Mouse (Mus musculus): ENCODE data around the gene Ceacam19. TPM values are rescaled to one million over a fixed set of nuclear protein-coding genes. Genes with fewer than 3 reads are reported as not detected.

Gene Ceacam19
- polyA plus RNA-seq, 1 experiment from 2014 or later, result not detected

GRCm38 (mm10) chr7:19867751-19868399 lies 19.9 kb downstream of the Ceacam19 start:
- Histone ChIP-seq H3K27ac (ENCODE audit: low read depth, low read length) (no peak overlapping the region), H3K4me3 (ENCODE audit: low read length) (no peak overlapping the region), H3K4me2 (replicated peaks; ENCODE audit: low read depth, low read length) (no peak overlapping the region), H3K4me1 (ENCODE audit: control insufficient read depth, insufficient read depth, low read length) (no peaks in the 10 kb centered on the region), H3K9ac (ENCODE audit: low read depth, low read length) (no peak overlapping the region), H3K36me3 (ENCODE audit: control insufficient read depth, insufficient read depth, low read length) (no peaks in the 10 kb centered on the region), H3K9me3 (ENCODE audit: control insufficient read depth, low read length) (no peaks in the 10 kb centered on the region), H3K27me3 (ENCODE audit: control insufficient read depth, insufficient read depth, low read length) (no peaks in the 10 kb centered on the region)
- WGBS, result 89% methylated on average over 16 of the region's 16 CpGs
- ATAC-seq (ENCODE audit: low FRiP score, low TSS enrichment), result no peak

GRCm38 (mm10) chr7:19866490-19866889 lies 21.3 kb downstream of the Ceacam19 start:
- no peaks in the 10 kb centered on the region for H3K4me1 ChIP-seq (ENCODE audit: control insufficient read depth, insufficient read depth, low read length)

GRCm38 (mm10) chr7:19865246-19866036 lies 22.3 kb downstream of the Ceacam19 start:
- no peak overlapping the region for H3K9ac ChIP-seq (ENCODE audit: low read depth, low read length)
- H3K9me3 ChIP-seq (ENCODE audit: control insufficient read depth, low read length), result no peaks in the 10 kb centered on the region
- H3K4me3 ChIP-seq (ENCODE audit: low read length), result no peak overlapping the region
- no peaks in the 10 kb centered on the region for H3K27me3 ChIP-seq (ENCODE audit: control insufficient read depth, insufficient read depth, low read length)
- no peak overlapping the region for H3K4me2 ChIP-seq (replicated peaks; ENCODE audit: low read depth, low read length)
- 80% methylated on average over 8 of the region's 8 CpGs for WGBS
- ATAC-seq (ENCODE audit: low FRiP score, low TSS enrichment), result no peak
- no peaks in the 10 kb centered on the region for H3K36me3 ChIP-seq (ENCODE audit: control insufficient read depth, insufficient read depth, low read length)
- H3K27ac ChIP-seq (ENCODE audit: low read depth, low read length), result no peak overlapping the region
- H3K4me1 ChIP-seq (ENCODE audit: control insufficient read depth, insufficient read depth, low read length), result no peaks in the 10 kb centered on the region

More at GRCm38 (mm10) chr7:19866490-19866889, 21.3 kb downstream of the Ceacam19 start:
- WGBS, result 61% methylated on average over 6 of the region's 6 CpGs
- ATAC-seq (ENCODE audit: low FRiP score, low TSS enrichment), result no peak
- no peak overlapping the region for H3K9ac ChIP-seq (ENCODE audit: low read depth, low read length)
- H3K4me3 ChIP-seq (ENCODE audit: low read length), result no peak overlapping the region
- H3K36me3 ChIP-seq (ENCODE audit: control insufficient read depth, insufficient read depth, low read length), result no peaks in the 10 kb centered on the region
- H3K27me3 ChIP-seq (ENCODE audit: control insufficient read depth, insufficient read depth, low read length), result no peaks in the 10 kb centered on the region
- H3K4me2 ChIP-seq (replicated peaks; ENCODE audit: low read depth, low read length), result no peak overlapping the region
- no peaks in the 10 kb centered on the region for H3K9me3 ChIP-seq (ENCODE audit: control insufficient read depth, low read length)
- H3K27ac ChIP-seq (ENCODE audit: low read depth, low read length), result no peak overlapping the region

GRCm38 (mm10) chr7:19864241-19864640 lies 23.5 kb downstream of the Ceacam19 start:
- Histone ChIP-seq H3K27me3 (ENCODE audit: control insufficient read depth, insufficient read depth, low read length) (no peaks in the 10 kb centered on the region), H3K9me3 (ENCODE audit: control insufficient read depth, low read length) (no peaks in the 10 kb centered on the region), H3K36me3 (ENCODE audit: control insufficient read depth, insufficient read depth, low read length) (no peaks in the 10 kb centered on the region), H3K9ac (ENCODE audit: low read depth, low read length) (no peak overlapping the region), H3K4me3 (ENCODE audit: low read length) (no peak overlapping the region), H3K27ac (ENCODE audit: low read depth, low read length) (no peak overlapping the region), H3K4me2 (replicated peaks; ENCODE audit: low read depth, low read length) (no peak overlapping the region), H3K4me1 (ENCODE audit: control insufficient read depth, insufficient read depth, low read length) (no peaks in the 10 kb centered on the region)
- WGBS, result 35% methylated on average over 2 of the region's 2 CpGs
- ATAC-seq (ENCODE audit: low FRiP score, low TSS enrichment), result no peak

GRCm38 (mm10) chr7:19861199-19861598 lies 26.6 kb downstream of the Ceacam19 start, which contains the start of gene Ceacam16:
Ceacam16 (minus strand) TSS chr7:19861299.
- H3K27me3 ChIP-seq (ENCODE audit: control insufficient read depth, insufficient read depth, low read length), result no peaks in the 10 kb centered on the region; the same call in 1 of the 2 replicates
- H3K4me2 ChIP-seq (replicated peaks; ENCODE audit: low read depth, low read length), result no peak within 1 kb of the TSS
- H3K9me3 ChIP-seq (ENCODE audit: control insufficient read depth, low read length), result no peaks in the 10 kb centered on the region
- no peaks in the 10 kb centered on the region for H3K4me1 ChIP-seq (ENCODE audit: control insufficient read depth, insufficient read depth, low read length)
- no peak within 1 kb of the TSS for H3K4me3 ChIP-seq (ENCODE audit: low read length)
- no peaks in the 10 kb centered on the region for H3K36me3 ChIP-seq (ENCODE audit: control insufficient read depth, insufficient read depth, low read length)
- ATAC-seq (ENCODE audit: low FRiP score, low TSS enrichment), result no peak
- no peak within 1 kb of the TSS for H3K9ac ChIP-seq (ENCODE audit: low read depth, low read length)
- H3K27ac ChIP-seq (ENCODE audit: low read depth, low read length), result no peak within 1 kb of the TSS
- WGBS, result 78% methylated on average over 9 of the region's 9 CpGs

- H3K9ac ChIP-seq (ENCODE audit: low read depth, low read length), result no peak overlapping the region
- 72% methylated on average over 10 of the region's 10 CpGs for WGBS
- H3K4me1 ChIP-seq (ENCODE audit: control insufficient read depth, insufficient read depth, low read length), result no peaks in the 10 kb centered on the region
- no peaks in the 10 kb centered on the region; the same call in 1 of the 2 replicates for H3K27me3 ChIP-seq (ENCODE audit: control insufficient read depth, insufficient read depth, low read length)
- no peak overlapping the region for H3K4me2 ChIP-seq (replicated peaks; ENCODE audit: low read depth, low read length)
- no peak for ATAC-seq (ENCODE audit: low FRiP score, low TSS enrichment)
- H3K27ac ChIP-seq (ENCODE audit: low read depth, low read length), result no peak overlapping the region
- no peaks in the 10 kb centered on the region for H3K36me3 ChIP-seq (ENCODE audit: control insufficient read depth, insufficient read depth, low read length)
- H3K4me3 ChIP-seq (ENCODE audit: low read length), result no peak overlapping the region
- no peaks in the 10 kb centered on the region for H3K9me3 ChIP-seq (ENCODE audit: control insufficient read depth, low read length)
Observed at GRCm38 (mm10) chr7:19859740-19860139, 28.0 kb downstream of the Ceacam19 start.

GRCm38 (mm10) chr7:19856283-19856682 lies 31.5 kb downstream of the Ceacam19 start:
- H3K4me1 ChIP-seq (ENCODE audit: control insufficient read depth, insufficient read depth, low read length), result no peaks in the 10 kb centered on the region
- no peak overlapping the region for H3K27ac ChIP-seq (ENCODE audit: low read depth, low read length)
- ATAC-seq (ENCODE audit: low FRiP score, low TSS enrichment), result no peak
- H3K27me3 ChIP-seq (ENCODE audit: control insufficient read depth, insufficient read depth, low read length), result peaks cover 11% of the 10 kb centered on the region
- H3K4me3 ChIP-seq (ENCODE audit: low read length), result no peak overlapping the region
- no peaks in the 10 kb centered on the region for H3K9me3 ChIP-seq (ENCODE audit: control insufficient read depth, low read length)
- H3K36me3 ChIP-seq (ENCODE audit: control insufficient read depth, insufficient read depth, low read length), result no peaks in the 10 kb centered on the region
- H3K9ac ChIP-seq (ENCODE audit: low read depth, low read length), result no peak overlapping the region
- WGBS, result 91% methylated on average over 6 of the region's 6 CpGs
- no peak overlapping the region for H3K4me2 ChIP-seq (replicated peaks; ENCODE audit: low read depth, low read length)

- H3K9ac ChIP-seq (ENCODE audit: low read depth, low read length), result no peak overlapping the region
- peaks cover 11% of the 10 kb centered on the region for H3K27me3 ChIP-seq (ENCODE audit: control insufficient read depth, insufficient read depth, low read length)
- H3K36me3 ChIP-seq (ENCODE audit: control insufficient read depth, insufficient read depth, low read length), result no peaks in the 10 kb centered on the region
- WGBS, result 86% methylated on average over 5 of the region's 5 CpGs
- H3K27ac ChIP-seq (ENCODE audit: low read depth, low read length), result no peak overlapping the region
- H3K4me2 ChIP-seq (replicated peaks; ENCODE audit: low read depth, low read length), result no peak overlapping the region
- H3K4me3 ChIP-seq (ENCODE audit: low read length), result no peak overlapping the region
- no peaks in the 10 kb centered on the region for H3K9me3 ChIP-seq (ENCODE audit: control insufficient read depth, low read length)
- no peaks in the 10 kb centered on the region for H3K4me1 ChIP-seq (ENCODE audit: control insufficient read depth, insufficient read depth, low read length)
- ATAC-seq (ENCODE audit: low FRiP score, low TSS enrichment), result no peak
Observed at GRCm38 (mm10) chr7:19855663-19856062, 32.1 kb downstream of the Ceacam19 start.

- Histone ChIP-seq H3K4me2 (replicated peaks; ENCODE audit: low read depth, low read length) (no peak overlapping the region), H3K4me3 (ENCODE audit: low read length) (no peak overlapping the region), H3K27ac (ENCODE audit: low read depth, low read length) (no peak overlapping the region), H3K9me3 (ENCODE audit: control insufficient read depth, low read length) (no peaks in the 10 kb centered on the region), H3K36me3 (ENCODE audit: control insufficient read depth, insufficient read depth, low read length) (no peaks in the 10 kb centered on the region), H3K4me1 (ENCODE audit: control insufficient read depth, insufficient read depth, low read length) (no peaks in the 10 kb centered on the region), H3K27me3 (ENCODE audit: control insufficient read depth, insufficient read depth, low read length) (peaks cover 11% of the 10 kb centered on the region), H3K9ac (ENCODE audit: low read depth, low read length) (no peak overlapping the region)
- 88% methylated on average over 20 of the region's 20 CpGs for WGBS
- ATAC-seq (ENCODE audit: low FRiP score, low TSS enrichment), result no peak
Observed at GRCm38 (mm10) chr7:19853526-19853925, 34.2 kb downstream of the Ceacam19 start.

Measured in kidney, embryonic 14.5 days (tissue).